Mouse (Mus musculus): ENCODE results near the gene Trpv2. TPM values are rescaled to one million over a fixed set of nuclear protein-coding genes. Genes with fewer than 3 reads are reported as not detected.

Trpv2 gene
- total and polyA plus RNA-seq, 3 experiments = 22.5 to 67.3 (median 48.4) TPM

DNA sequence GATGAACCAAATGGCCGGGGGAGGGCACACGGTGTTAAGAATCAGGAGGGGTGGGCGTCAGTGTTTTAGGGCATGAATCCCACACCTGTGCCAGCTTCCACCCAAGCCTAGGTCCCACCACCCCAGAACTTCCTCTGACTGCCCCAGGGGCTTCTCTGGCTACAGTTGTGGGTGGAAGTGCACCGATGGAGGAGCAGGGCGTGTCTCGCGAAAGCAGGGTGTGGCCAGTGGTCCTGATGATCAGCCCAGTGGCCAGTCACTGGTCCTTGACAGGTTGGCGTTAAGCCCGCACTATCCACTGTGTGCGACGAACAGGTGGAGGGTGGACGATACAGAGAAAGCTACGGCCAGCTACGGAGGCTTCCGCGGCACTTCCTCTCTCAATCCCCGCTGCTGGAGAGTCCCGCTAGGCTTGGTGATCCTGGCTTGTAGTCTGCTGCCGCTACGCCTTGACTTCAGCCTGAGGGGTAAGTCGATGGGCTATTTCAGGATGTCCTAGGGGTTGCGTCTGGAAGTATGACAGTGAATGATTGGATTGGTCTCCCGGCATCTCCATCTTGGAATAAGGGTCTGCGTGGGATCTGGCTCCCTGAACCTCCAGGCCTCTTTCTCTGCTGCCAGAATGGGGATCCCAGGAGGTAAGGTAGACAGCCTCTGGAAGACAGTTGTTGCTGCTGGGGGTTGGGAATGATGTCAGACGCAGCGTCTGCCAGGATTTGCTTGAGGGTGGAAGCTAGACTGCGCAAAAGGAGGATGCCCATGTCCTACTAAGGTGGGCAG is 1.6 kb downstream of the Trpv2 start:
- Histone ChIP-seq H3K36me3 (replicated peaks) (peaks cover 29% of the 10 kb centered on the region), H3K27me3 (ENCODE audit: insufficient read depth, low read length) (no peaks in the 10 kb centered on the region), H3K9me3 (replicated peaks) (no peaks in the 10 kb centered on the region), H3K4me3 (ENCODE audit: low read depth, low read length) (peak overlapping the region; percentile 85), H3K4me1 (ENCODE audit: insufficient read depth, low read depth, low read length) (peaks cover 72% of the 10 kb centered on the region)
- DNase-seq (ENCODE audit: low spot score) = peak; percentile 23
- TF ChIP-seq GATA2 (IDR thresholded peaks at IDR 0.05; ENCODE audit: borderline replicate concordance, low read depth, low read length) = no peak
- TF ChIP-seq GATA1 (IDR thresholded peaks at IDR 0.05; ENCODE audit: borderline replicate concordance, low read length) = no peak
- no peak for TF ChIP-seq POLR2AphosphoS5 (IDR thresholded peaks at IDR 0.05; ENCODE audit: insufficient replicate concordance, low read depth, low read length)
- TF ChIP-seq TAL1 (conservative IDR thresholded peaks at IDR 0.05; ENCODE audit: low read depth, low read length) = no peak
- TF ChIP-seq CTCF (IDR thresholded peaks at IDR 0.05; ENCODE audit: low read depth, low read length) = no peak
- ATAC-seq (ENCODE audit: extremely low read depth, insufficient number of reproducible peaks, low FRiP score, poor library complexity, severe bottlenecking) = peak; percentile 51; the same call in 1 of the 2 replicates

DNA sequence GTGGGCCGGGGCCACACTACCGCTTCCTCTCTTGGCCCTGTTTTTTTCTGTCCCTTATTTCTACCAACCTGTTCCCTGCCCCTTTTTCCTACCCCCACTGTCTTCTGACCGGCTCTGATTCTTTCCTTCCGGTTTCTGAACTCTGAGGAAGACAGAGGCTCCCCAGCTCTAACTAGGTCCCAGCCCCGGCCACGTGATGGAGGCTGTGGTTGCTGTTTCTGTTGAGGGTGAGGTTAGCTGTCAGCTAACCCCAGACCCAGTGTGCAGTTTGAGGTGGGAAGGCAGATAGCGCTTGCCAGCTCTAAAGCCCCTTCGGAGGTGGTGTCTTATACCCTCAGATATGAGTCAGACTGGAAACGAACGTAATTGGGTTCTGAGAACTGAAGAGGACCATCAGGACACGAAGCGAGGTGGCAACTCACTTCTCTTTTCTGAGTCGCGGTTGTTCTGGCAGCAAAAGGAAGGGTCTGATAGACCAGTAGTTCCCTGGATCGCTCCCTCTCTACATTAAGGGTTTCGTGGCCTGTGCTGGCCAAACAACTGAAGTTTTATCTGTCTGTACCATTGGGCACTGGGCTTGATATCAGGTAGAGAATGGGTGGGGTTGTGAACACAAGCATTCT is 2.4 kb downstream of the Trpv2 start:
- H3K4me3 ChIP-seq (ENCODE audit: low read depth, low read length) = peak overlapping the region; percentile 85
- peak; percentile 75 for ATAC-seq (ENCODE audit: extremely low read depth, insufficient number of reproducible peaks, low FRiP score, poor library complexity, severe bottlenecking)
- no peaks in the 10 kb centered on the region for H3K27me3 ChIP-seq (ENCODE audit: insufficient read depth, low read length)
- no peak for TF ChIP-seq GATA1 (IDR thresholded peaks at IDR 0.05; ENCODE audit: borderline replicate concordance, low read length)
- no peak for TF ChIP-seq POLR2AphosphoS5 (IDR thresholded peaks at IDR 0.05; ENCODE audit: insufficient replicate concordance, low read depth, low read length)
- TF ChIP-seq GATA2 (IDR thresholded peaks at IDR 0.05; ENCODE audit: borderline replicate concordance, low read depth, low read length) = no peak
- TF ChIP-seq TAL1 (conservative IDR thresholded peaks at IDR 0.05; ENCODE audit: low read depth, low read length) = no peak
- no peak for TF ChIP-seq CTCF (IDR thresholded peaks at IDR 0.05; ENCODE audit: low read depth, low read length)
- DNase-seq (ENCODE audit: low spot score) = peak; percentile 83
- H3K9me3 ChIP-seq (replicated peaks) = no peaks in the 10 kb centered on the region
- H3K4me1 ChIP-seq (ENCODE audit: insufficient read depth, low read depth, low read length) = peaks cover 76% of the 10 kb centered on the region
- peaks cover 37% of the 10 kb centered on the region for H3K36me3 ChIP-seq (replicated peaks)

DNA sequence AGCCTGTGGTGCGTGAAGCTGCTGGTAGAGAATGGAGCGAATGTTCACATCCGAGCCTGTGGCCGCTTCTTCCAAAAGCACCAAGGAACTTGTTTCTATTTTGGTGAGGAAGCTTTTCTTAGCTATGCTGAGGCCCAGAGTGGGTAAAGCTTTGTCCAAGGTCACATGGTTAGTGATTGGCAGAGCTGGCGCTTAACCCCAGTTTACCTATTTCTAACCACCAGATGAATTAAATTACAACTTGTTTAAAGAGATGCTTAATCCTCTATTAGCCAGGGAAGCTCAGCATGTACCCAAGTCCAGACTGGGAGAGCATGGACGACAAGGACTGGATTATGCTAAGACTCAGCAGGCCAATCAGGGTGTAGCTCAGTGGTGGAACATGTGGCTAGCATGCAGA is 8.7 kb downstream of the Trpv2 start:
- no peak for TF ChIP-seq CTCF (IDR thresholded peaks at IDR 0.05; ENCODE audit: low read depth, low read length)
- TF ChIP-seq TAL1 (conservative IDR thresholded peaks at IDR 0.05; ENCODE audit: low read depth, low read length) = no peak
- no peak for TF ChIP-seq GATA1 (IDR thresholded peaks at IDR 0.05; ENCODE audit: borderline replicate concordance, low read length)
- TF ChIP-seq POLR2AphosphoS5 (IDR thresholded peaks at IDR 0.05; ENCODE audit: insufficient replicate concordance, low read depth, low read length) = no peak
- TF ChIP-seq GATA2 (IDR thresholded peaks at IDR 0.05; ENCODE audit: borderline replicate concordance, low read depth, low read length) = no peak
- Histone ChIP-seq H3K4me3 (ENCODE audit: low read depth, low read length) (no peak overlapping the region), H3K36me3 (replicated peaks) (peaks cover 92% of the 10 kb centered on the region), H3K9me3 (replicated peaks) (no peaks in the 10 kb centered on the region), H3K27me3 (ENCODE audit: insufficient read depth, low read length) (no peaks in the 10 kb centered on the region), H3K4me1 (ENCODE audit: insufficient read depth, low read depth, low read length) (peaks cover 54% of the 10 kb centered on the region)
- DNase-seq (ENCODE audit: low spot score) = no peak
- ATAC-seq (ENCODE audit: extremely low read depth, insufficient number of reproducible peaks, low FRiP score, poor library complexity, severe bottlenecking) = no peak

GRCm38 (mm10) chr11:62584671-62585206 is 10.5 kb downstream of the Trpv2 start:
- Histone ChIP-seq H3K36me3 (replicated peaks) (peaks cover 92% of the 10 kb centered on the region), H3K27me3 (ENCODE audit: insufficient read depth, low read length) (no peaks in the 10 kb centered on the region), H3K4me3 (ENCODE audit: low read depth, low read length) (no peak overlapping the region), H3K4me1 (ENCODE audit: insufficient read depth, low read depth, low read length) (peaks cover 45% of the 10 kb centered on the region), H3K9me3 (replicated peaks) (no peaks in the 10 kb centered on the region)
- ATAC-seq (ENCODE audit: extremely low read depth, insufficient number of reproducible peaks, low FRiP score, poor library complexity, severe bottlenecking) (no peak), DNase-seq (ENCODE audit: low spot score) (no peak)
- TF ChIP-seq POLR2AphosphoS5 (IDR thresholded peaks at IDR 0.05; ENCODE audit: insufficient replicate concordance, low read depth, low read length) (no peak), CTCF (IDR thresholded peaks at IDR 0.05; ENCODE audit: low read depth, low read length) (no peak), GATA2 (IDR thresholded peaks at IDR 0.05; ENCODE audit: borderline replicate concordance, low read depth, low read length) (no peak)

GRCm38 (mm10) chr11:62587034-62587433 is 12.7 kb downstream of the Trpv2 start:
- Histone ChIP-seq H3K27me3 (ENCODE audit: insufficient read depth, low read length) (no peaks in the 10 kb centered on the region), H3K9me3 (replicated peaks) (no peaks in the 10 kb centered on the region), H3K4me3 (ENCODE audit: low read depth, low read length) (no peak overlapping the region), H3K4me1 (ENCODE audit: insufficient read depth, low read depth, low read length) (peaks cover 38% of the 10 kb centered on the region), H3K36me3 (replicated peaks) (peaks cover 97% of the 10 kb centered on the region)
- ATAC-seq (ENCODE audit: extremely low read depth, insufficient number of reproducible peaks, low FRiP score, poor library complexity, severe bottlenecking) (no peak), DNase-seq (ENCODE audit: low spot score) (no peak)
- TF ChIP-seq TAL1 (conservative IDR thresholded peaks at IDR 0.05; ENCODE audit: low read depth, low read length) = no peak
- no peak for TF ChIP-seq POLR2AphosphoS5 (IDR thresholded peaks at IDR 0.05; ENCODE audit: insufficient replicate concordance, low read depth, low read length)
- no peak for TF ChIP-seq GATA1 (IDR thresholded peaks at IDR 0.05; ENCODE audit: borderline replicate concordance, low read length)
- TF ChIP-seq CTCF (IDR thresholded peaks at IDR 0.05; ENCODE audit: low read depth, low read length) = no peak
- no peak for TF ChIP-seq GATA2 (IDR thresholded peaks at IDR 0.05; ENCODE audit: borderline replicate concordance, low read depth, low read length)

DNA sequence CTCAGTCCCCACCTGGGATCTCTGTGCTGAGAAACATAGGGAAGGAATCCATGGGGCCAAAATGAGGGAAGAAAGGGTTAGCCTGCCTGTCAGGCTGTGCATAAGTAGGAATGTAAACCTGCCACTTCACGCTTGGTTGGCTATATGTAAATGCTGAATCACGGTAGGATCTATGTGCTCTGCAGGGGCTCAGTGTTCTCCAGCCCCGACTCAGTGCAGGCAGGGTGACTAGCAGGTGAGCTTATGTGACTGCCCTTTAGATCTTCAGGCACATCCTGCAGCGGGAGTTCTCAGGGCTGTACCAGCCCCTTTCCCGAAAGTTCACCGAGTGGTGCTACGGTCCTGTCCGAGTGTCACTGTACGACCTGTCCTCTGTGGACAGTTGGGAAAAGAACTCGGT is 15.1 kb downstream of the Trpv2 start:
- Histone ChIP-seq H3K9me3 (replicated peaks) (no peaks in the 10 kb centered on the region), H3K36me3 (replicated peaks) (peaks cover 96% of the 10 kb centered on the region), H3K4me3 (ENCODE audit: low read depth, low read length) (no peak overlapping the region), H3K4me1 (ENCODE audit: insufficient read depth, low read depth, low read length) (peaks cover 29% of the 10 kb centered on the region), H3K27me3 (ENCODE audit: insufficient read depth, low read length) (no peaks in the 10 kb centered on the region)
- no peak for ATAC-seq (ENCODE audit: extremely low read depth, insufficient number of reproducible peaks, low FRiP score, poor library complexity, severe bottlenecking)
- no peak for DNase-seq (ENCODE audit: low spot score)
- TF ChIP-seq TAL1 (conservative IDR thresholded peaks at IDR 0.05; ENCODE audit: low read depth, low read length) = no peak
